Mouse (Mus musculus): ENCODE results near the gene Myh6.

- no peak for TF ChIP-seq POLR2A (IDR thresholded peaks at IDR 0.05; ENCODE audit: control insufficient read depth, low read depth, low read length)
- peak; percentile 67; the same call in 1 of the 2 replicates for TF ChIP-seq CTCF (IDR thresholded peaks at IDR 0.05; ENCODE audit: control insufficient read depth, insufficient read depth, insufficient replicate concordance, low read depth, low read length)
Measured at GRCm38 (mm10) chr14:54939434-54940175, 27.1 kb downstream of the Myh6 start.
